Mouse (Mus musculus) pancreas, adult 10 weeks (tissue): Measurements from ENCODE around the gene Pmfbp1. TPM values are rescaled to one million over a fixed set of nuclear protein-coding genes. Genes with fewer than 3 reads are reported as not detected.

Source experiments
- polyA plus RNA-seq: library from polyadenylated mRNA; stranded (reverse); fragments of 350-450 nt; fragmentation: Illumina TruSeq; extraction: RNeasy Lipid Tissue Mini Kit (QIAGEN cat#74804); gene quantifications from one replicate; pipeline ENCODE4 v1.2.3, GENCODE M21; 2015; ENCODE audit warnings: low read depth, low replicate concordance; ENCODE audit not compliant: insufficient read depth

Pmfbp1 gene
- not detected for polyA plus RNA-seq

GRCm38 (mm10) chr8:109493727-109494126 lies at the start of gene Pmfbp1:
Pmfbp1 (plus strand) TSS chr8:109494027.

GRCm38 (mm10) chr8:109565498-109566333 lies 71.9 kb downstream of the Pmfbp1 start, which contains the start of the genes Dhx38 and Txnl4b:
Dhx38 (minus strand) TSS chr8:109565861.
Txnl4b (plus strand) TSS chr8:109565892.

GRCm38 (mm10) chr8:109578900-109579301 lies 85.1 kb downstream of the Pmfbp1 start, which contains the start of gene Hp:
Hp (minus strand) TSS chr8:109579172.

Other genes with a start within 250 kb of the Pmfbp1 start
- 3.5 TPM for gene Dhx38, start 71.8 kb downstream of the Pmfbp1 start, polyA plus RNA-seq
- gene Txnl4b, start 71.9 kb downstream of the Pmfbp1 start, polyA plus RNA-seq = 1.9 TPM
- gene Hp, start 85.1 kb downstream of the Pmfbp1 start, polyA plus RNA-seq = 14.1 TPM
- 5.6 TPM for gene Dhodh, start 114.6 kb downstream of the Pmfbp1 start, polyA plus RNA-seq
- gene Pkd1l3, start 120.5 kb downstream of the Pmfbp1 start, polyA plus RNA-seq = not detected
- 22.8 TPM for gene Ist1, start 199.2 kb downstream of the Pmfbp1 start, polyA plus RNA-seq
- gene Zfp821, start 211.5 kb downstream of the Pmfbp1 start, polyA plus RNA-seq = 4.0 TPM
- 2.8 TPM for gene Atxn1l, start 243.7 kb downstream of the Pmfbp1 start, polyA plus RNA-seq